Mouse (Mus musculus) heart, postnatal 0 days (tissue): ENCODE results near the gene Map3k20.

ENCODE experiments used
- CTCF ChIP-seq: IDR thresholded peaks from 2 replicates; pipeline ENCODE4 v1.5.1; 2016; ENCODE audit warnings: antibody characterized with exemption, control low read depth, low read depth
- EP300 ChIP-seq: IDR thresholded peaks from 2 replicates; pipeline ENCODE4 v1.6.1; 2016; ENCODE audit warnings: antibody characterized with exemption, low read depth

GRCm38 (mm10) chr2:72313312-72313711, 27.9 kb downstream of the Map3k20 start:
- TF ChIP-seq CTCF, result no peak
- no peak for TF ChIP-seq EP300
